In genomic region chr13:45807593-45808043, GRCm38 (mm10) we compare ENCODE assay signal across 8 mouse cellular contexts.
DNase-seq lines count a peak whose midpoint lies in the region; ATAC-seq and TF ChIP-seq lines count a peak whose summit lies in the region.

No protein-coding gene starts in this region.

- peak overlapping the region; percentile 28; the same call in 1 of the 2 replicates for H3K4me2 ChIP-seq in heart, embryonic 14.5 days (ENCODE audit: low read length)
- peak overlapping the region; percentile 25 for H3K4me2 ChIP-seq in neural tube, embryonic 11.5 days (ENCODE audit: low read depth)

- H3K36me3 ChIP-seq in G1E (replicated peaks), result peaks cover 69% of the 10 kb centered on the region
- 0 out of 2 replicates have a peak, but pooled peaks cover 4% of the 10 kb centered on the region for H3K36me3 ChIP-seq in heart, embryonic 14.5 days (ENCODE audit: control insufficient read depth, insufficient read depth, low read length)
- H3K36me3 ChIP-seq in neural tube, embryonic 11.5 days (ENCODE audit: control insufficient read depth, insufficient read depth, low read length), result no peaks in the 10 kb centered on the region

- intact Hi-C loops in left cerebral cortex, postnatal 36 days (cut with DNase I), result loop anchor here (5.0 kb wide), 1 partner anchor 60 kb away; no protein-coding TSS in a partner anchor

- H3K27me3 ChIP-seq in G1E (ENCODE audit: insufficient read depth, low read length), result no peaks in the 10 kb centered on the region
- H3K27me3 ChIP-seq in heart, embryonic 14.5 days (ENCODE audit: control insufficient read depth, insufficient read depth, low read length), result no peaks in the 10 kb centered on the region
- H3K27me3 ChIP-seq in neural tube, embryonic 11.5 days (ENCODE audit: control insufficient read depth, insufficient read depth, low read length), result no peaks in the 10 kb centered on the region

- TF ChIP-seq CTCF in G1E (IDR thresholded peaks at IDR 0.05; ENCODE audit: low read depth, low read length), result peak; percentile 62

- H3K4me1 ChIP-seq in G1E (ENCODE audit: insufficient read depth, low read depth, low read length), result peaks cover 4% of the 10 kb centered on the region
- H3K4me1 ChIP-seq in heart, embryonic 14.5 days (ENCODE audit: control insufficient read depth in 2 of 2, insufficient read depth in 2 of 2, low read length in 2 of 2), result peaks cover 19 to 21% of the 10 kb centered on the region in 2 experiments
- peaks cover 8% of the 10 kb centered on the region for H3K4me1 ChIP-seq in neural tube, embryonic 11.5 days (ENCODE audit: control insufficient read depth, insufficient read depth, low read length)

- no peak overlapping the region for H3K4me3 ChIP-seq in G1E (ENCODE audit: low read depth, low read length)
- H3K4me3 ChIP-seq in heart, embryonic 14.5 days (ENCODE audit: control insufficient read depth in 1 of 2, insufficient read depth in 1 of 2, low read depth in 1 of 2, low read length in 2 of 2), result peak overlapping the region in 1 of 2 experiments; percentile 12; a peak in 2 of 4 replicates
- peak overlapping the region; percentile 8; the same call in 1 of the 2 replicates for H3K4me3 ChIP-seq in neural tube, embryonic 11.5 days (ENCODE audit: low read depth, low read length)

- H3K9ac ChIP-seq in heart, embryonic 14.5 days (ENCODE audit: low read length), result no peak overlapping the region
- no peak overlapping the region for H3K9ac ChIP-seq in neural tube, embryonic 11.5 days (ENCODE audit: low read length)

- WGBS in heart, embryonic 14.5 days, result 50% methylated on average over 18 of the region's 18 CpGs
- WGBS in neural tube, embryonic 11.5 days, result 36% methylated on average over 18 of the region's 18 CpGs

- ATAC-seq in G1E (ENCODE audit: extremely low read depth, insufficient number of reproducible peaks, low FRiP score, poor library complexity, severe bottlenecking), result no peak
- no peak for ATAC-seq in heart, embryonic 14.5 days (ENCODE audit: insufficient number of reproducible peaks, insufficient read depth, low FRiP score, low read depth)
- ATAC-seq in neural tube, embryonic 11.5 days (ENCODE audit: insufficient read depth, low FRiP score, low TSS enrichment), result no peak

- H3K27ac ChIP-seq in heart, embryonic 14.5 days (replicated peaks in 1 of 2; ENCODE audit: control insufficient read depth in 1 of 2, insufficient read depth in 1 of 2, low read depth in 2 of 2, low read length in 2 of 2), result no peak overlapping the region
- no peak overlapping the region for H3K27ac ChIP-seq in neural tube, embryonic 11.5 days (ENCODE audit: low read depth, low read length)

- DNase-seq in heart, adult 11 months, result peak; percentile 89
- DNase-seq in heart, adult 8-10 months (ENCODE audit: low spot score), result no peak
- DNase-seq in G1E (ENCODE audit: low spot score), result no peak
- DNase-seq in embryo, embryonic 10 days (ENCODE audit: low spot score), result peak; percentile 52
- DNase-seq in left cerebral cortex, postnatal 36 days (ENCODE audit: low spot score in 2 of 2), result peak; percentile 73 to 75
- peak; percentile 52 for DNase-seq in neural tube, embryonic 11.5 days (ENCODE audit: low spot score)
- peak; percentile 78 for DNase-seq in thymus, postnatal 4 days

- no peaks in the 10 kb centered on the region for H3K9me3 ChIP-seq in G1E (replicated peaks)
- no peaks in the 10 kb centered on the region for H3K9me3 ChIP-seq in heart, embryonic 14.5 days (ENCODE audit: control insufficient read depth, low read length)
- no peaks in the 10 kb centered on the region for H3K9me3 ChIP-seq in neural tube, embryonic 11.5 days (ENCODE audit: control insufficient read depth, low read length)

Comparison
In these comparisons a context has a peak if more than half of its experiments do, and no peak if none do; other contexts are left out.
1. DNase-seq: peak in heart, adult 11 months (single experiment), embryo, embryonic 10 days (single experiment), left cerebral cortex, postnatal 36 days (2 of 2), neural tube, embryonic 11.5 days (single experiment) and thymus, postnatal 4 days (single experiment); none in heart, adult 8-10 months (single experiment) and G1E (single experiment).